Mouse (Mus musculus) embryonic facial prominence, embryonic 12.5 days (tissue): ENCODE results near the gene Spag9. TPM values are rescaled to one million over a fixed set of nuclear protein-coding genes. Genes with fewer than 3 reads are reported as not detected.

Experiments used
- ATAC-seq: fragments of 200-750 bp; cut with Nextera tagmentation; 2 replicates; pipeline ENCODE4 v1.8.0; 2017; ENCODE audit not compliant: insufficient number of reproducible peaks, insufficient read depth, low FRiP score, low TSS enrichment
- H3K27ac ChIP-seq: fragments of 300-500 bp; sonication (generic); 2 replicates; pipeline ENCODE4 v1.5.1; 2016; ENCODE audit warnings: mild to moderate bottlenecking
- H3K27me3 ChIP-seq: fragments of 300-500 bp; sonication (generic); 2 replicates; pipeline ENCODE4 v1.6.1; 2016; ENCODE audit warnings: mild to moderate bottlenecking, moderate library complexity
- H3K36me3 ChIP-seq: fragments of 300-500 bp; sonication (generic); 2 replicates; pipeline ENCODE4 v1.6.1; 2016; ENCODE audit warnings: mild to moderate bottlenecking
- H3K4me1 ChIP-seq: fragments of 300-500 bp; sonication (generic); 2 replicates; pipeline ENCODE4 v1.6.1; 2016
- H3K4me2 ChIP-seq: fragments of 300-500 bp; sonication (generic); replicated peaks from 2 replicates; pipeline ENCODE4 v1.6.1; 2016; ENCODE audit warnings: mild to moderate bottlenecking, moderate library complexity
- H3K4me3 ChIP-seq: fragments of 300-500 bp; sonication (generic); 2 replicates; pipeline ENCODE4 v1.5.1; 2016; ENCODE audit warnings: mild to moderate bottlenecking
- H3K9ac ChIP-seq: fragments of 300-500 bp; sonication (generic); 2 replicates; pipeline ENCODE4 v1.6.1; 2016; ENCODE audit warnings: mild to moderate bottlenecking, moderate library complexity
- H3K9me3 ChIP-seq: fragments of 300-500 bp; sonication (generic); 2 replicates; pipeline ENCODE4 v1.6.1; 2016; ENCODE audit warnings: mild to moderate bottlenecking, moderate library complexity
- WGBS: fragments of 180-500 bp; shearing (Covaris S2); methylation state at CpG from one replicate; pipeline ENCODE4 v1.1.7; 2016; 5-methylcytosine and 5-hydroxymethylcytosine counted together
- polyA plus RNA-seq: library from polyadenylated mRNA; unstranded; fragments of >200 nt; fragmentation: Nextera tagmentation; extraction: Ambion mirVana; gene quantifications from 2 replicates; pipeline ENCODE4 v1.2.1, GENCODE M21; 2016

Gene Spag9
- polyA plus RNA-seq, 1 experiment from 2014 or later: 56.5 TPM

DNA sequence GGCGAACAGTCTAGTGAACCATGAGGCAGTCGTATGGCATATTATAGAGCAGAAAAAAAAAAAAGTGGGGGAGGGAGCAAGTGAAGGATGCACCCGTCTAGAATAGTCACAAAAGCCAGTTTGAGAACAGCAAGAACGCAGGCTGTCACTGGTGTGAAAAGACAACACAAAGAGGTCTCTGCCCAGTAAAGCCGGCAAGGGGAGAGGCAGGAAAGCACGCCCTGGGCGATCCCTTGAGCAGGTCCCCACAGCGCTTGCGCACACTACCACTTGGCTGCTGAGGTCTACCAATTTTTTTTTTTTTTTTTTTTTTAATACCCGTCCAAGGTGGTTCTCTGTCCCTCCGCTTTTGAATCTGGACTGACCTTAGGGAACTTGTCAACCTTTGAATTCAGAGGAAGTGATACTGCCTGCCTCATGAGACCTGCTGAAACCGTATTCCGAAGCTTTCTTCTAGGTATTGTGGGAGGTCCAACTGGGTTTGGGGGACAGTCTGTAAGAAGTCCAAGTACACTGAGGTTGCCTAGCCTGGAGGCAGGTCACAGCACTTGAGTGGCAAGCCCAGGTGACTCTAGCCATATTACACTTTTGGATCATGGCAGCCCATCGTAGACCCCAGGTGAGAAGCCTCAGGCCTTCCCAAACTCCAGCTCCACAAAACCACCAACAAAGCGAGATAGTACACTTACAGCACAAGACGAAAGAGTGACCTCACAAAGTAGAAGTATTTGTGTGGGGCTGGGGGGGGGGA, 153.8 kb downstream of the Spag9 start:
- H3K9me3 ChIP-seq: no peaks in the 10 kb centered on the region
- H3K36me3 ChIP-seq: no peaks in the 10 kb centered on the region
- H3K4me1 ChIP-seq: peaks cover 5% of the 10 kb centered on the region; the same call in 1 of the 2 replicates
- WGBS: 20% methylated on average over 16 of the region's 16 CpGs
- peak overlapping the region; percentile 71 for H3K4me2 ChIP-seq
- peak overlapping the region; percentile 39 for H3K9ac ChIP-seq
- H3K4me3 ChIP-seq: peak overlapping the region; percentile 41
- ATAC-seq: no peak
- peaks cover 12% of the 10 kb centered on the region for H3K27me3 ChIP-seq
- H3K27ac ChIP-seq: no peak overlapping the region

GRCm38 (mm10) chr11:94150519-94151470, 154.9 kb downstream of the Spag9 start:
- H3K4me3 ChIP-seq: no peak overlapping the region

DNA sequence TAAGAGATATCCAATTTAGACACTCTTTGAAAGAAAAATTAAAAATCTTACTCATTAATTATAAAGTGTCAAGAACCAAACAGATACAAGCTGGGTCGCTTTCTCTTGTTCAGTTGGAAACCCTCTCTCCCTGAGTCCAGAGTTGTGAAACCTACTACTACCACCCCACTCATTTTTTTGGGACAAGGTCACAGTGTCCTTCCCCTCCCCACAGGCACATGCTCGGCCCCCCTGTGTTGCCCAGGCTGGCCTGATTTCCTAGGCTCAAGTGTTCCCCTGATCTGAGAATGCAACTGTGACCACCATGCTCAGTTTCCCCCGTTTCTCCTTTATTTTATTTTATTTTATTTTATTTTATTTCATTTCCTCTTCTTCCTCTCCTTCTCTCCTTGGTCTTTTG, 158.3 kb downstream of the Spag9 start:
- no peak overlapping the region for H3K4me2 ChIP-seq
- peaks cover 12% of the 10 kb centered on the region for H3K27me3 ChIP-seq
- ATAC-seq: no peak
- no peak overlapping the region for H3K4me3 ChIP-seq
- H3K4me1 ChIP-seq: peaks cover 13% of the 10 kb centered on the region
- H3K9me3 ChIP-seq: no peaks in the 10 kb centered on the region
- 80% methylated on average over 3 of the region's 3 CpGs for WGBS
- no peaks in the 10 kb centered on the region for H3K36me3 ChIP-seq
- no peak overlapping the region for H3K27ac ChIP-seq
- H3K9ac ChIP-seq: no peak overlapping the region

More at GRCm38 (mm10) chr11:94150519-94151470, 154.9 kb downstream of the Spag9 start:
- no peak for ATAC-seq
- no peak overlapping the region for H3K9ac ChIP-seq
- 31% methylated on average over 25 of the region's 25 CpGs for WGBS
- peaks cover 12% of the 10 kb centered on the region for H3K27me3 ChIP-seq
- H3K4me2 ChIP-seq: no peak overlapping the region
- H3K9me3 ChIP-seq: no peaks in the 10 kb centered on the region
- H3K36me3 ChIP-seq: no peaks in the 10 kb centered on the region
- no peak overlapping the region for H3K27ac ChIP-seq
- peaks cover 5% of the 10 kb centered on the region; the same call in 1 of the 2 replicates for H3K4me1 ChIP-seq

GRCm38 (mm10) chr11:94158521-94158920, 162.6 kb downstream of the Spag9 start:
- H3K27me3 ChIP-seq: no peaks in the 10 kb centered on the region
- ATAC-seq: no peak
- H3K36me3 ChIP-seq: no peaks in the 10 kb centered on the region
- no peak overlapping the region for H3K4me2 ChIP-seq
- no peak overlapping the region for H3K4me3 ChIP-seq
- H3K4me1 ChIP-seq: peaks cover 29% of the 10 kb centered on the region
- 28% methylated on average over 14 of the region's 14 CpGs for WGBS
- no peak overlapping the region for H3K9ac ChIP-seq
- no peak overlapping the region for H3K27ac ChIP-seq
- no peaks in the 10 kb centered on the region for H3K9me3 ChIP-seq

DNA sequence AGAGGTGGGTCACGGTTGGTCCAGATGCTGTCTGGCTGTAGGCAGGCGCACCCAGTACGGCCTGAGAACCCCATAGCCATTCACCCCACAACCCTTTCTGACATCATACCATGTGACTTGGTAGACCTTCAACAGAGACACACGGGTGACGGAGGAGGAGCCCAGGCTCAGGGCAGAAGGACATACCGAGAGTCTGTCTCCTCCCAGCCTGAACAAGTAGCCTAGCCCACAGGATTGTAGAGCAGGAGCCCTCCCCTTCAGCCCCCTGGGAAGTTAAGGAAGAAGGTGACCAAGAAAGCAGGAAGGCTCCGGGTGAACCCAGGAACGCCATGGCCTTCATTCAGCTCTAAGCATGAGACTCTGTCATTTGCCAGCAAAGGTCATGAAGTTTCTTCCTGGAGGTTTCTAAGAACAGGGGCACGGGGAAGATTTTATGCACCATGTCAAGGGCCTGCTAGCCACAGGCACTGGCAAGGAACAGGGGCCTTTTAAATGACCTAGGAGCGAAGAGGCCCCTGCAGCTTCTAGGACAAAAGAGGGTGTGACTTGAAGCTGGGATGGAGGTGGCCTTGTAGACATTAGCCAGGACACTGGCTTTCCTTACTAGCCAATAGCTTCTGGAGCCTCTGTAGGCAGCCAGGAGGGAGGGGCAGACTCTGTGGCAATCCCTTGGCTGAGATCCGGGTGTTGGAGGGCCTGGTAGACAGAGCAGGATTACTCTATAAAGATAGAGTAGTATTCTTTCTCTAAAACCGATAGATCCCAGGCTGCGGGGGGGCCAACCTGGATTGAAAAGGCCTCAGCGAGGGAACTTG, 163.4 kb downstream of the Spag9 start:
- Histone ChIP-seq H3K9me3 (no peaks in the 10 kb centered on the region), H3K27ac (0 out of 2 replicates have a peak overlapping the region, but pooled peaks have one; percentile 46), H3K36me3 (no peaks in the 10 kb centered on the region), H3K27me3 (no peaks in the 10 kb centered on the region), H3K4me1 (peaks cover 29% of the 10 kb centered on the region), H3K4me2 (peak overlapping the region; percentile 46; the same call in 1 of the 2 replicates), H3K9ac (no peak overlapping the region), H3K4me3 (no peak overlapping the region)
- ATAC-seq: no peak
- 51% methylated on average over 14 of the region's 14 CpGs for WGBS

GRCm38 (mm10) chr11:94159911-94160415, 164.1 kb downstream of the Spag9 start:
- Histone ChIP-seq H3K4me3 (peak overlapping the region; percentile 21; the same call in 1 of the 2 replicates), H3K9me3 (no peaks in the 10 kb centered on the region), H3K4me1 (peaks cover 29% of the 10 kb centered on the region), H3K27ac (peak overlapping the region; percentile 84), H3K27me3 (no peaks in the 10 kb centered on the region), H3K36me3 (no peaks in the 10 kb centered on the region), H3K9ac (no peak overlapping the region), H3K4me2 (peak overlapping the region; percentile 46)
- WGBS: 36% methylated on average over 7 of the region's 7 CpGs
- no peak for ATAC-seq

- H3K4me2 ChIP-seq: peak overlapping the region; percentile 46
- no peaks in the 10 kb centered on the region for H3K36me3 ChIP-seq
- ATAC-seq: peak; percentile 87
- WGBS: 7% methylated on average over 23 of the region's 23 CpGs
- H3K27me3 ChIP-seq: no peaks in the 10 kb centered on the region
- peak overlapping the region; percentile 40 for H3K9ac ChIP-seq
- no peaks in the 10 kb centered on the region for H3K9me3 ChIP-seq
- peaks cover 29% of the 10 kb centered on the region for H3K4me1 ChIP-seq
- peak overlapping the region; percentile 84 for H3K27ac ChIP-seq
- peak overlapping the region; percentile 21 for H3K4me3 ChIP-seq
These were observed 164.8 kb downstream of the Spag9 start for GRCm38 (mm10) chr11:94160443-94161266.

- H3K4me1 ChIP-seq: peaks cover 29% of the 10 kb centered on the region
- WGBS: 30% methylated on average over 9 of the region's 9 CpGs
These were observed 165.4 kb downstream of the Spag9 start for GRCm38 (mm10) chr11:94161267-94161646.

GRCm38 (mm10) chr11:94161867-94162581, 166.1 kb downstream of the Spag9 start:
- Histone ChIP-seq H3K4me2 (no peak overlapping the region), H3K9ac (no peak overlapping the region)
- 84% methylated on average over 11 of the region's 11 CpGs for WGBS

More at GRCm38 (mm10) chr11:94161267-94161646, 165.4 kb downstream of the Spag9 start:
- Histone ChIP-seq H3K27ac (peak overlapping the region; percentile 84), H3K4me2 (peak overlapping the region; percentile 46), H3K36me3 (no peaks in the 10 kb centered on the region), H3K27me3 (no peaks in the 10 kb centered on the region), H3K9me3 (no peaks in the 10 kb centered on the region), H3K9ac (peak overlapping the region; percentile 40), H3K4me3 (no peak overlapping the region)
- no peak for ATAC-seq

More at GRCm38 (mm10) chr11:94161867-94162581, 166.1 kb downstream of the Spag9 start:
- Histone ChIP-seq H3K9me3 (no peaks in the 10 kb centered on the region), H3K4me1 (peaks cover 29% of the 10 kb centered on the region), H3K4me3 (no peak overlapping the region), H3K27ac (0 out of 2 replicates have a peak overlapping the region, but pooled peaks have one; percentile 84), H3K36me3 (no peaks in the 10 kb centered on the region), H3K27me3 (no peaks in the 10 kb centered on the region)
- ATAC-seq: no peak
